Mouse (Mus musculus) ES-E14 (cell line): ENCODE measurements around the gene Dnajc11. TPM values are rescaled to one million over a fixed set of nuclear protein-coding genes. Genes with fewer than 3 reads are reported as not detected.

Experiments used
- DNase-seq: peaks from one replicate; pipeline ENCODE4 v3.0.0-alpha.2; 2013; ENCODE audit warnings: low read depth, low spot score
- H3K27ac ChIP-seq: 2 replicates; pipeline ENCODE4 v1.5.1; 2012; ENCODE audit warnings: low read depth, mild to moderate bottlenecking, low read length, moderate library complexity, mixed read lengths; ENCODE audit not compliant: poor library complexity, insufficient read depth, severe bottlenecking
- H3K36me3 ChIP-seq: 2 replicates; pipeline ENCODE4 v1.6.1; 2012; ENCODE audit warnings: mild to moderate bottlenecking, low read length, moderate library complexity, mixed read lengths; ENCODE audit not compliant: control insufficient read depth, poor library complexity, insufficient read depth, severe bottlenecking
- H3K4me1 ChIP-seq, 2 experiments: fragments of 150-350 bp in 1 of 2; sonication (generic) in 1 of 2; 2 replicates each; pipeline ENCODE4 v1.6.1; 2012; ENCODE audit warnings: low read length in 2 of 2, mild to moderate bottlenecking in 1 of 2, mixed read lengths in 1 of 2; ENCODE audit not compliant: control insufficient read depth in 2 of 2, insufficient read depth in 2 of 2, poor library complexity in 1 of 2
- H3K4me3 ChIP-seq, 2 experiments: fragments of 150-350 bp in 1 of 2; sonication (generic) in 1 of 2; 2 replicates each; pipeline ENCODE4 v1.5.1; 2012; ENCODE audit warnings: low read length in 2 of 2, low read depth in 1 of 2, mild to moderate bottlenecking in 1 of 2, mixed read lengths in 1 of 2; ENCODE audit not compliant: insufficient read depth in 1 of 2, poor library complexity in 1 of 2, severe bottlenecking in 1 of 2
- H3K9ac ChIP-seq: 2 replicates; pipeline ENCODE4 v1.6.1; 2012; ENCODE audit warnings: low read depth, mild to moderate bottlenecking, low read length, mixed read lengths; ENCODE audit not compliant: poor library complexity, insufficient read depth, severe bottlenecking
- H3K9me3 ChIP-seq: fragments of 150-350 bp; sonication (generic); 2 replicates; pipeline ENCODE4 v1.6.1; 2012; ENCODE audit warnings: low read depth, mild to moderate bottlenecking, low read length; ENCODE audit not compliant: control insufficient read depth, insufficient read depth
- CHD2 ChIP-seq: IDR thresholded peaks from 2 replicates; pipeline ENCODE4 v1.6.1; 2014; ENCODE audit warnings: mild to moderate bottlenecking, low read depth, low read length, inconsistent platforms
- HCFC1 ChIP-seq: IDR thresholded peaks from 2 replicates; pipeline ENCODE4 v1.6.1; 2012; ENCODE audit warnings: low read length, inconsistent platforms, borderline replicate concordance; ENCODE audit not compliant: insufficient read depth
- MAFK ChIP-seq: IDR thresholded peaks from 2 replicates; pipeline ENCODE4 v1.6.1; 2014; ENCODE audit warnings: mild to moderate bottlenecking, low read depth, low read length, inconsistent platforms; ENCODE audit not compliant: insufficient read depth
- ZC3H11A ChIP-seq: IDR thresholded peaks from 2 replicates; pipeline ENCODE4 v1.6.1; 2012; ENCODE audit warnings: low read depth, mild to moderate bottlenecking, inconsistent platforms, low read length, borderline replicate concordance
- ZNF384 ChIP-seq: IDR thresholded peaks from 2 replicates; pipeline ENCODE4 v1.6.1; 2012; ENCODE audit warnings: low read depth, low read length, inconsistent platforms
- in situ Hi-C, 2 experiments: fragments of 600-800 bp; cut with MboI; formaldehyde crosslinking; loops; one replicate each; pipeline ENCODE4 v1.15.1; 2025; ENCODE audit warnings: low sequenced_read_pairs in 2 of 2, inconsistent platforms in 1 of 2; ENCODE audit not compliant: unreplicated experiment in 2 of 2
- total RNA-seq: library from RNA; depleted of rRNA; stranded (reverse); fragments of 300-350 nt; gene quantifications from 2 replicates; pipeline ENCODE4 v1.2.3, GENCODE M21; 2012

The Dnajc11 gene
- total RNA-seq, 1 experiment: 98.2 TPM

GRCm38 (mm10) chr4:151897069-151897617 lies 36.3 kb upstream of the Dnajc11 start:
- no peaks in the 10 kb centered on the region for H3K36me3 ChIP-seq
- H3K9me3 ChIP-seq: no peaks in the 10 kb centered on the region
- no peak for TF ChIP-seq ZNF384
- TF ChIP-seq ZC3H11A: 0 out of 2 replicates have a peak, but pooled peaks have one; percentile 12
- H3K4me1 ChIP-seq: peaks cover 0 to 7% of the 10 kb centered on the region in 2 experiments; a peak in 2 of 4 replicates
- H3K9ac ChIP-seq: no peak overlapping the region
- no peak overlapping the region for H3K4me3 ChIP-seq
- in situ Hi-C loops: no loop called here
- DNase-seq: no peak
- H3K27ac ChIP-seq: peak overlapping the region; percentile 18; the same call in 1 of the 2 replicates

- in situ Hi-C loops: no loop called here
- Histone ChIP-seq H3K9ac (no peak overlapping the region), H3K4me1 (peaks cover 2 to 13% of the 10 kb centered on the region in 2 experiments; a peak in 2 of 4 replicates), H3K36me3 (no peaks in the 10 kb centered on the region), H3K4me3 (no peak overlapping the region), H3K27ac (no peak overlapping the region), H3K9me3 (no peaks in the 10 kb centered on the region)
- no peak for DNase-seq
- TF ChIP-seq CHD2: no peak
- no peak for TF ChIP-seq ZC3H11A
- TF ChIP-seq ZNF384: no peak
- no peak for TF ChIP-seq MAFK
- no peak for TF ChIP-seq HCFC1
These were observed 34.8 kb upstream of the Dnajc11 start for GRCm38 (mm10) chr4:151898600-151899245.

GRCm38 (mm10) chr4:151899707-151900384 lies 33.6 kb upstream of the Dnajc11 start:
- DNase-seq: peak; percentile 66
- TF ChIP-seq HCFC1 (no peak), CHD2 (no peak), ZC3H11A (no peak), ZNF384 (peak; percentile 49; the same call in 1 of the 2 replicates), MAFK (no peak)
- Histone ChIP-seq H3K4me3 (no peak overlapping the region), H3K36me3 (no peaks in the 10 kb centered on the region), H3K9ac (no peak overlapping the region), H3K9me3 (no peaks in the 10 kb centered on the region), H3K4me1 (peaks cover 2 to 15% of the 10 kb centered on the region in 2 experiments; a peak in 2 of 4 replicates), H3K27ac (no peak overlapping the region)
- in situ Hi-C loops: no loop called here

- TF ChIP-seq ZC3H11A (no peak), CHD2 (no peak), HCFC1 (no peak)
- DNase-seq: no peak
- H3K4me1 ChIP-seq: peaks cover 2 to 17% of the 10 kb centered on the region in 2 experiments; a peak in 2 of 4 replicates
- no peaks in the 10 kb centered on the region for H3K9me3 ChIP-seq
- no peaks in the 10 kb centered on the region for H3K36me3 ChIP-seq
- H3K9ac ChIP-seq: no peak overlapping the region
- no peak overlapping the region for H3K4me3 ChIP-seq
- H3K27ac ChIP-seq: no peak overlapping the region
- in situ Hi-C loops: no loop called here
These were observed 32.8 kb upstream of the Dnajc11 start for GRCm38 (mm10) chr4:151900735-151901134.
